Mouse (Mus musculus) megakaryocyte, embryonic 14.5 days (primary cell): ENCODE measurements at regions not wholly inside any gene's neighbourhood (a gene's known extent, or its start where the extent isn't known, plus 50 kb on each side); places are given as distances from the start of the nearest gene placed in this dataset.
"Not testable (repeated sequence)": the region's sequence is repeated elsewhere in the genome, so short reads cannot be mapped to it uniquely, and the experiment has no call there.

ENCODE experiments used
- H3K27me3 ChIP-seq: replicated peaks from 2 replicates; pipeline ENCODE3; 2012; ENCODE audit warnings: inconsistent platforms
- H3K36me3 ChIP-seq: replicated peaks from 2 replicates; pipeline ENCODE3; 2012; ENCODE audit warnings: low read length, inconsistent platforms, mixed read lengths
- H3K4me1 ChIP-seq: 2 replicates; pipeline ENCODE4 v1.6.1; 2012; ENCODE audit warnings: inconsistent platforms
- H3K4me3 ChIP-seq: replicated peaks from 2 replicates; pipeline ENCODE3; 2012; ENCODE audit warnings: moderate library complexity, mild to moderate bottlenecking, inconsistent platforms
- H3K9me3 ChIP-seq: 2 replicates; pipeline ENCODE4 v1.6.1; 2012; ENCODE audit warnings: inconsistent platforms
- FLI1 ChIP-seq: IDR thresholded peaks from 2 replicates; pipeline ENCODE4 v1.6.1; 2012; ENCODE audit warnings: low read length, inconsistent platforms, mixed read lengths
- GATA1 ChIP-seq: IDR thresholded peaks from 3 replicates; pipeline ENCODE4 v1.6.1; 2012; ENCODE audit warnings: mixed read lengths, low read length, inconsistent platforms, borderline replicate concordance

- Histone ChIP-seq H3K36me3 (no peaks in the 10 kb centered on the region), H3K4me3 (no peak overlapping the region), H3K9me3 (no peaks in the 10 kb centered on the region), H3K4me1 (peaks cover 10% of the 10 kb centered on the region), H3K27me3 (no peaks in the 10 kb centered on the region)
- TF ChIP-seq GATA1 (no peak), FLI1 (no peak)
Measured at GRCm38 (mm10) chr16:76471081-76471480, 97.5 kb upstream of the Nrip1 start.

GRCm38 (mm10) chr16:76459521-76459920 lies 85.9 kb upstream of the Nrip1 start:
- TF ChIP-seq FLI1 (no peak), GATA1 (no peak)
- H3K4me3 ChIP-seq = no peak overlapping the region
- H3K36me3 ChIP-seq = no peaks in the 10 kb centered on the region
- peaks cover 69% of the 10 kb centered on the region for H3K4me1 ChIP-seq
- H3K27me3 ChIP-seq = no peaks in the 10 kb centered on the region
- no peaks in the 10 kb centered on the region for H3K9me3 ChIP-seq

DNA sequence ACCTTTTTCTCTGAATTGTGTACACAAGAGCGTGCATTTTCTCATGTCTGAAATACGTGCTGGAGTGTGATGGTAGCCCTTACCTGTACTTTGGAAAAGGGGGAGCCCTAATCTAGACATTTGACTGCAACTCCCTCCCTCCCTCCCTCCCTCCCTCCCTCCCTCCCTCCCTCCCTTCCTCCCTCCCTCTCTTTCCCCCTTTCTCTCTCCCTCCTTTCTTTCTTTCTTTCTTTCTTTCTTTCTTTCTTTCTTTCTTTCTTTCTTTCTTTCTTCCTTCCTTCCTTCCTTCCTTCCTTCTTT lies 82.6 kb upstream of the Nrip1 start:
- not testable (repeated sequence) for H3K27me3 ChIP-seq
- Histone ChIP-seq H3K4me3 (peak overlapping the region; percentile 75), H3K36me3 (peaks cover 10% of the 10 kb centered on the region), H3K9me3 (peaks cover 13% of the 10 kb centered on the region), H3K4me1 (peaks cover 78% of the 10 kb centered on the region)

DNA sequence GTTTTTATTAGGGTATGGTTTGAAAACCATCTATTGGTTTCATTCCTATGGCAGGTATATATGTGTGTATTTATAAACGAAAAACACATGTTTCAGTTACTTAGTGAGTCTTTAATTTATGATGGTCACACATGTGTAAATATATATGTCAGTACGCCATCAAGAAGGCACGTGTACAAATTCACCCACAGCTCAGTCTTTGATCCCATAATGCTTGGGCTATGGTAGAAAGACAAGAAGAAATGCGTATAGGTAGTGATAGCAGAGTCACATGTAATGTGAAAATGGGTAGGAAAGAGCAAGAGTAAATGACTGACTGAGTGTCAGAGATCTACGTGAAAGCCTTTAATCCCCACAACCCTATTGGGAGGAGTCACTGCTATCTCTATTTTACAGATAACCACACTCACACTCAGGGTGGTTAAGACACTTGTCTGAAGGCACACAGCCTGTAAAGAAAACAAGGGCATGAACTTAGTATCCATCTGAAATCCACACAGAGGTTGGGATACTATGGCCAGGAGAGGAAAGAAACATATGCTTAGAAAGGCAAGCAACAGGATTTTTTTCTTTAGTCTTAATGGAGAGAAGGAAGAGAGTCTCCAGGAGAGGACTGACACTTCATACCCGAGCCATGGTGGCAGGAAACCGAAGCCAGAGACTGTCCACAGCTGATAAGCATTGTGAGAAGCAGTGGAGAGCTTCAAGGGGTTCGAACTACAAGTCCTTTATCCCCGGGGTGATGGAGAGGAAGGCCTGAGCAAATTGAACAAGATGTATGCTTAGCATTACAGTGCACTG lies 82.1 kb upstream of the Nrip1 start:
- peak; percentile 19; the same call in 1 of the 3 replicates for TF ChIP-seq GATA1
- no peak for TF ChIP-seq FLI1
- Histone ChIP-seq H3K4me3 (peak overlapping the region; percentile 75), H3K36me3 (peaks cover 10% of the 10 kb centered on the region), H3K4me1 (peaks cover 73% of the 10 kb centered on the region), H3K27me3 (no peaks in the 10 kb centered on the region), H3K9me3 (peaks cover 13% of the 10 kb centered on the region)

DNA sequence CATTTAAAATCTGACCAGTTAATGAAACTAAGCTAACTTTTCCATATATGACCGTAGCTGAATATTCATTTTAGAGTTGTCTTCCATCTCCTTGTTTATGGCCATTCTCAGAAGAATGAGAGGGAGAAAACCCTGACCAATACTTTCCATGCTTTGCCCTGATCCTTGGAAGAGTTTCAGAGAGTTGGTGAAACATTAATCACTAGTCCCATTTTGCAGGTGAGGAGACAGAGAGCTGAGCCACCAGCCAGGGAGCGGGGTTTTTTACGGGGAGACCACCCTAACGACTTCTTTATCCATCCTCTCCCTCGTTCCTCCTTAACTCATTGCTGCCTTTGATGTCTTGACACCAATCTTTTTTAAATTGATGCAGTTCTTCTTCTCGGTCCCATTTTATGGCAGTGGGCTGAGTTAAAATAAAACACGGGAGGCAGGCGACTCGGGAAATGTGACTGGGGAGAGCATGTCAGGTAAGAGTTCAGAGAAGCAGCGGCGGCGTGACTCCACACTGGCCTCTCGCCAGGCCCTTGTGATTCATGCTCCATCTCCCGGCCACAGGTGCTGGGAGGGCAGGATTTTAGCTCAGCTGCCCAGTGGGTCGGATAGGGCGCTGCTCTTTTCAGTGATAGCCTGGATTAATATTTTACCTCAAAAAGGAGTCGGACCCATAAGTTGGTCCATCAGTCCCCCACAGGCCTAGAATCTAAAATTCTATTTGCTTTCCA lies 81.3 kb upstream of the Nrip1 start:
- Histone ChIP-seq H3K4me3 (no peak overlapping the region), H3K36me3 (peaks cover 10% of the 10 kb centered on the region), H3K4me1 (peaks cover 65% of the 10 kb centered on the region), H3K27me3 (no peaks in the 10 kb centered on the region), H3K9me3 (peaks cover 13% of the 10 kb centered on the region)
- no peak for TF ChIP-seq FLI1

GRCm38 (mm10) chr16:76453457-76454200 lies 80.0 kb upstream of the Nrip1 start:
- TF ChIP-seq FLI1 (no peak), GATA1 (no peak)
- Histone ChIP-seq H3K27me3 (no peaks in the 10 kb centered on the region), H3K4me1 (peaks cover 65% of the 10 kb centered on the region), H3K4me3 (no peak overlapping the region), H3K36me3 (peaks cover 10% of the 10 kb centered on the region), H3K9me3 (peaks cover 13% of the 10 kb centered on the region)

GRCm38 (mm10) chr16:76448773-76449172 lies 75.1 kb upstream of the Nrip1 start:
- Histone ChIP-seq H3K36me3 (peaks cover 10% of the 10 kb centered on the region), H3K4me3 (no peak overlapping the region), H3K9me3 (peaks cover 13% of the 10 kb centered on the region), H3K27me3 (no peaks in the 10 kb centered on the region), H3K4me1 (peaks cover 49% of the 10 kb centered on the region)
- TF ChIP-seq GATA1 = no peak
- no peak for TF ChIP-seq FLI1

- Histone ChIP-seq H3K36me3 (peaks cover 7% of the 10 kb centered on the region), H3K9me3 (peaks cover 8% of the 10 kb centered on the region), H3K4me1 (peaks cover 60% of the 10 kb centered on the region), H3K4me3 (no peak overlapping the region), H3K27me3 (no peaks in the 10 kb centered on the region)
- TF ChIP-seq FLI1 = no peak
- no peak for TF ChIP-seq GATA1
Measured at GRCm38 (mm10) chr16:76447033-76447432, 73.4 kb upstream of the Nrip1 start.

- Histone ChIP-seq H3K4me3 (no peak overlapping the region), H3K36me3 (no peaks in the 10 kb centered on the region), H3K27me3 (no peaks in the 10 kb centered on the region), H3K9me3 (no peaks in the 10 kb centered on the region), H3K4me1 (peaks cover 72% of the 10 kb centered on the region)
- no peak for TF ChIP-seq GATA1
- no peak for TF ChIP-seq FLI1
Measured at GRCm38 (mm10) chr16:76444668-76445067, 71.0 kb upstream of the Nrip1 start.

- Histone ChIP-seq H3K4me3 (no peak overlapping the region), H3K4me1 (peaks cover 55% of the 10 kb centered on the region), H3K36me3 (no peaks in the 10 kb centered on the region), H3K9me3 (no peaks in the 10 kb centered on the region), H3K27me3 (no peaks in the 10 kb centered on the region)
- TF ChIP-seq FLI1 (no peak), GATA1 (no peak)
Measured at GRCm38 (mm10) chr16:76442635-76443034, 69.0 kb upstream of the Nrip1 start.
